Mouse (Mus musculus) ES-E14 (cell line): Measurements from ENCODE around the gene Trp53tg5. TPM values are rescaled to one million over a fixed set of nuclear protein-coding genes. Genes with fewer than 3 reads are reported as not detected.
A peak's percentile ranks its signal among the peaks of the same experiment; 100 is the strongest.

Experiments
- DNase-seq: peaks from one replicate; pipeline ENCODE4 v3.0.0-alpha.2; 2013; ENCODE audit warnings: low read depth, low spot score
- H3K27ac ChIP-seq: 2 replicates; pipeline ENCODE4 v1.5.1; 2012; ENCODE audit warnings: low read depth, mild to moderate bottlenecking, low read length, moderate library complexity, mixed read lengths; ENCODE audit not compliant: poor library complexity, insufficient read depth, severe bottlenecking
- H3K36me3 ChIP-seq: 2 replicates; pipeline ENCODE4 v1.6.1; 2012; ENCODE audit warnings: mild to moderate bottlenecking, low read length, moderate library complexity, mixed read lengths; ENCODE audit not compliant: control insufficient read depth, poor library complexity, insufficient read depth, severe bottlenecking
- H3K4me1 ChIP-seq, 2 experiments: fragments of 150-350 bp in 1 of 2; sonication (generic) in 1 of 2; 2 replicates each; pipeline ENCODE4 v1.6.1; 2012; ENCODE audit warnings: low read length in 2 of 2, mild to moderate bottlenecking in 1 of 2, mixed read lengths in 1 of 2; ENCODE audit not compliant: control insufficient read depth in 2 of 2, insufficient read depth in 2 of 2, poor library complexity in 1 of 2
- H3K4me3 ChIP-seq, 2 experiments: fragments of 150-350 bp in 1 of 2; sonication (generic) in 1 of 2; 2 replicates each; pipeline ENCODE4 v1.5.1; 2012; ENCODE audit warnings: low read length in 2 of 2, low read depth in 1 of 2, mild to moderate bottlenecking in 1 of 2, mixed read lengths in 1 of 2; ENCODE audit not compliant: insufficient read depth in 1 of 2, poor library complexity in 1 of 2, severe bottlenecking in 1 of 2
- H3K9ac ChIP-seq: 2 replicates; pipeline ENCODE4 v1.6.1; 2012; ENCODE audit warnings: low read depth, mild to moderate bottlenecking, low read length, mixed read lengths; ENCODE audit not compliant: poor library complexity, insufficient read depth, severe bottlenecking
- H3K9me3 ChIP-seq: fragments of 150-350 bp; sonication (generic); 2 replicates; pipeline ENCODE4 v1.6.1; 2012; ENCODE audit warnings: low read depth, mild to moderate bottlenecking, low read length; ENCODE audit not compliant: control insufficient read depth, insufficient read depth
- CHD2 ChIP-seq: IDR thresholded peaks from 2 replicates; pipeline ENCODE4 v1.6.1; 2014; ENCODE audit warnings: mild to moderate bottlenecking, low read depth, low read length, inconsistent platforms
- HCFC1 ChIP-seq: IDR thresholded peaks from 2 replicates; pipeline ENCODE4 v1.6.1; 2012; ENCODE audit warnings: low read length, inconsistent platforms, borderline replicate concordance; ENCODE audit not compliant: insufficient read depth
- MAFK ChIP-seq: IDR thresholded peaks from 2 replicates; pipeline ENCODE4 v1.6.1; 2014; ENCODE audit warnings: mild to moderate bottlenecking, low read depth, low read length, inconsistent platforms; ENCODE audit not compliant: insufficient read depth
- ZC3H11A ChIP-seq: IDR thresholded peaks from 2 replicates; pipeline ENCODE4 v1.6.1; 2012; ENCODE audit warnings: low read depth, mild to moderate bottlenecking, inconsistent platforms, low read length, borderline replicate concordance
- ZNF384 ChIP-seq: IDR thresholded peaks from 2 replicates; pipeline ENCODE4 v1.6.1; 2012; ENCODE audit warnings: low read depth, low read length, inconsistent platforms
- in situ Hi-C, 2 experiments: fragments of 600-800 bp; cut with MboI; formaldehyde crosslinking; loops; one replicate each; pipeline ENCODE4 v1.15.1; 2025; ENCODE audit warnings: low sequenced_read_pairs in 2 of 2, inconsistent platforms in 1 of 2; ENCODE audit not compliant: unreplicated experiment in 2 of 2
- total RNA-seq: library from RNA; depleted of rRNA; stranded (reverse); fragments of 300-350 nt; gene quantifications from 2 replicates; pipeline ENCODE4 v1.2.3, GENCODE M21; 2012

Trp53tg5 gene
- total RNA-seq, 1 experiment = 0.22 TPM

DNA sequence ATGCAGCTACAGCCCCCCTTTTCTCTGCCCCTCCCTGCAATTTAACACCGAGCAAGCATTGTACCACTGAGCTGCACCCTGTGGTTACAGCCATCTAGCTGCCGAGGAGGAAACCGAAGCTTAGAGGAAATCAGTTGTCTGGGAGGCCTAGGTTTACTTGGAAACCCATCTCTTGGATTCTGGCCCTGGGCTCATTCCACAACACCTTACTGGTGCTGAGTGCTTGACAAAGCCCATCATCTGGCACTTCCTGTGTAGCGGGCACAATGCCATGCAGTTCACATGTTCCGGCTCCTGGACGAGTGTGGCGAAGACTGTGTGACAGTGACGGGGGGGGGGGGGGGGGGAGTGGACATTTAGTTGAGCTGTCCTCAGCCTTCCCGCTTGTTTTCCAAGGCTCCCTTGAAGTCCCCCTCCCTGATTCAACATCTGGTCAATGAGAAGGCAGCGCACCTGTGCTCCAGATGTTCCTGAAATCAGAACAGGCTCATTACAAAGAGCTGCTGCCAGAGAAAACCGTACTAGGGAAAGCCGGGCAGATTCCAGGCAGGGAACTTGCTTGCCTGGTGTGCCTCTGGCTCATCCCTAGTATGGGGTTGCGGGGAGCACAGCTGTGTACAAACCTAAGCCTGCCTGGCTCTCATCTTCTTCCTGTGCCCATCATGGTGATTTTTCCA lies 21.4 kb downstream of the Trp53tg5 start:
- in situ Hi-C loops = no loop called here
- H3K4me3 ChIP-seq = no peak overlapping the region
- H3K9me3 ChIP-seq = no peaks in the 10 kb centered on the region
- peaks cover 10 to 35% of the 10 kb centered on the region in 2 experiments for H3K4me1 ChIP-seq
- H3K27ac ChIP-seq = peak overlapping the region; percentile 23
- TF ChIP-seq ZNF384 (no peak), MAFK (no peak), HCFC1 (no peak), ZC3H11A (no peak), CHD2 (no peak)
- H3K36me3 ChIP-seq = no peaks in the 10 kb centered on the region
- DNase-seq = no peak
- no peak overlapping the region for H3K9ac ChIP-seq

DNA sequence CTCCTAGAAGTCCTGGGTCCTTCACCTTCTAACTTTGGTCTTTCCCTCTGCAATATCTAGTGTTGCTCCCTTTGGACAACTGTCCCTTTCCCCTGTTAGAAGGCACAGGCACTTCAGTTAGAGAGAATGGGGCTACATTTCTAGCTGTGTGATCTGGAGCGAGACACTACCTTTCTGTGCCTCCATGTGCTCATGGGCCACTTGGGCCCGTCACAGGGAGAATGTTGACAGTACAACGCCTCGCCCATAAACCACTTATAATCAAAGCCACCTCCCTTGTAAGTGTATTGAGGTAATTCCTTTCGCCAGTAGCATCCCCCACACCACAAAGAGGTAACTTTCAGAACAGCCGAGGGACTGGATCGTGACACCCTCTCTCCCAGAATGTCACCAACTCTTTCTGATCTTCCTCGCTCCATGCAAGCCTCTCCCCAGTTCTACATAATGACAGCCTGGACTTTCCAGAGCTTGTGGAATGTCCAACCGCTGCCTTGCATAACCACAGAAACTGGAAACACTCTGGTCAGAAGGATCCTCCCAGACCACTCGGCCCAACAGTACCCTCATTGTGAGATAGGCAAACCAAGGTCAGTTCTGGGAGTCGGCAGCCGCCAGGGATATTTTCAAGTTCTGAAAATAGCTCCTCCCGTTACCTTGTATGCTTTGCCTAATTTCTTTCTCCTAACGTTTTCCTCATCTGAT lies 24.0 kb downstream of the Trp53tg5 start:
- no peaks in the 10 kb centered on the region for H3K9me3 ChIP-seq
- H3K4me1 ChIP-seq = peaks cover 4 to 19% of the 10 kb centered on the region in 2 experiments
- no peak overlapping the region for H3K4me3 ChIP-seq
- TF ChIP-seq CHD2 = no peak
- no peak for TF ChIP-seq HCFC1
- TF ChIP-seq ZC3H11A = no peak
- TF ChIP-seq MAFK = no peak
- TF ChIP-seq ZNF384 = no peak
- H3K36me3 ChIP-seq = no peaks in the 10 kb centered on the region
- H3K9ac ChIP-seq = no peak overlapping the region
- in situ Hi-C loops = no loop called here
- no peak overlapping the region for H3K27ac ChIP-seq
- no peak for DNase-seq

- in situ Hi-C loops = no loop called here
Observed at GRCm38 (mm10) chr2:164448921-164449320, 24.6 kb downstream of the Trp53tg5 start.

DNA sequence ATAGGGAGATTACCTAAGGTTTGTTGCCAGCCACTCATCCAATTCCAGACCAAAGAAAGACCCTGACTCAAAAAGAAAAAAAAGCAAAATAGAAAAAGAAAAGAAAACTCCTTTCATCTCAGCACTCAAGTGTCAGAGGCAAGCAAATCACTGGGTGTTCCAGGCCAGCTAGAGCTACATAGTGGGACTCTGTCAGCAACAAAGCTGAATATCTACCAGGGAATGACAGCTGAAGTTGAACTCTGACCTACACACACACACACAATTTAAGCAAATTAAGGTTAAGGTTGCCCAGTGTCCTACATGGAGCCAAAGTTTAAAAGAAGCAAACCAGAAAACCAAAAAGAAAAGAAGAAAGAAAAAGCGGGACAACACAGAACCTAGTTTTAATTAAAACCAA lies 25.4 kb downstream of the Trp53tg5 start:
- in situ Hi-C loops = no loop called here
- H3K9me3 ChIP-seq = no peaks in the 10 kb centered on the region

More at GRCm38 (mm10) chr2:164448921-164449320, 24.6 kb downstream of the Trp53tg5 start:
- no peak for DNase-seq
- no peak for TF ChIP-seq MAFK
- no peak for TF ChIP-seq HCFC1
- no peak for TF ChIP-seq ZNF384
- no peak for TF ChIP-seq CHD2
- no peak for TF ChIP-seq ZC3H11A
- H3K4me1 ChIP-seq = peaks cover 4 to 19% of the 10 kb centered on the region in 2 experiments
- H3K27ac ChIP-seq = no peak overlapping the region
- H3K9ac ChIP-seq = no peak overlapping the region
- H3K9me3 ChIP-seq = no peaks in the 10 kb centered on the region
- H3K36me3 ChIP-seq = no peaks in the 10 kb centered on the region
- H3K4me3 ChIP-seq = no peak overlapping the region

More for the DNA sequence above, 25.4 kb downstream of the Trp53tg5 start:
- Histone ChIP-seq H3K4me1 (peaks cover 6 to 20% of the 10 kb centered on the region in 2 experiments), H3K27ac (no peak overlapping the region), H3K36me3 (no peaks in the 10 kb centered on the region), H3K4me3 (no peak overlapping the region), H3K9ac (no peak overlapping the region)
- TF ChIP-seq CHD2 = no peak
- no peak for TF ChIP-seq ZNF384
- TF ChIP-seq MAFK = no peak
- no peak for TF ChIP-seq HCFC1
- no peak for TF ChIP-seq ZC3H11A
- DNase-seq = no peak
